Mouse (Mus musculus) E14TG2a.4 (cell line): ENCODE results near the gene Mrps26.

ENCODE experiments used
- CTCF ChIP-seq: conservative IDR thresholded peaks from 2 replicates; pipeline ENCODE4 v1.5.1; 2014; ENCODE audit warnings: low read length
- NANOG ChIP-seq: IDR thresholded peaks from 2 replicates; pipeline ENCODE4 v1.6.1; 2014; ENCODE audit warnings: borderline replicate concordance, low read length, mixed read lengths
- POU5F1 ChIP-seq: IDR thresholded peaks from 2 replicates; pipeline ENCODE4 v1.6.1; 2014; ENCODE audit warnings: low read length, borderline replicate concordance

DNA sequence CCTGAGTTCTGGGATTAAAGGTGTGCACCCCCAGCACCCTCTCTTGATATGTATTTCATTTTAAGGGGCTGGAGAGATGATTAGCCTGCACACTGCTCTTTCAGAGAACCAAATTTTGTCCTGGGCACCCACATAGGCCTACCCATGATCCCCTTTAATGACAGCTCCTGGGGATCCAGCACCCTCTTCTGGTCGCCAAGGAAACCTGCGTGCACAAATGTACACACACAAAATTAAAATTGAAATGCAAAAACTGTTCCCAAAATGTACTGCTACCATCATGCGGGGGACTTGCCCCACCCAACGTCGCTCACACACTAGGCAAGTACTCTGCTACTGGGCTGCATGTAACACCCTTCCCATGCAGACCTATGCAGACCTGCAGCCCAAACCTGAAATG, 11.4 kb downstream of the Mrps26 start:
- TF ChIP-seq CTCF (peak; percentile 21), POU5F1 (no peak), NANOG (no peak)
